Mouse (Mus musculus): ENCODE measurements around the gene Nfia.

The Nfia gene

DNA sequence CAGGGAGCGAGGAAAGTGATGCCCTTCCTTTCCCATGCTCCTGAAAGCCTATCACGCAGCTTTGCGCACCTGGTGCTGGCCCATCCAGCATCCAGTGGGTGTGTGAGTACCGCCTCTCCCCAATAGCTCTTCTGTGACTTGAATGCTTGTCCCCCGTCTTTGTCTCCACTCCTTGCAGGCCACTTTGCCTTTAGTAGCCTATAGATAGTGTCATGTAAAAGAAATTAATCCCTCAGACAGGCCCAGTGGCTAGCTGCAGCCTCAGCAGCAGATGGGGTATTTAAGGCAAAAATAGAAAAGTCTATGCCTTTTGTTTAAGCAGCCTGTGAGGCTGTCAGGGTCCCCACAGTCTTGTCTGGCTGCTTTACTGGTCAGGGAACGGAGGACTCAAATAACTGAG lies 145.0 kb downstream of the Nfia start:
- no peak for DNase-seq

DNA sequence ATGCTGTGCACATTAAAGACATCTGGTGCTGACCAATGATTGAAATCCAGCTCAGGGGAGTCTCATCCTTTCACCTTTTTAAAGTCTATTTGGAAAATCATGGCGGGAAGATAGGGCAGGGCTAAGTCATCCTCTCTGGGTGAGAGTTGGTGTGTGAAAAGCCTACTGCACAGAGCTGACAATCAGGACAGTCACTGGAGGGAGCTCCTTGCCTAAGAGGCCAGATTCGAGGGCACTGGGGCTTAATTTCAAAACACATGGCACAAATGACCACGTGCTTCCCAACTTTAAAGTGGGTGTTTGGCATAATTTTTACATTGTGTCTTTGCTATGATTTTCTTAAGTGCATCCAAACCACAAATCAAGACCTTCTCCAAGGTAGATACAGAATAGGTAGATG lies 146.1 kb downstream of the Nfia start:
- DNase-seq = no peak

DNA sequence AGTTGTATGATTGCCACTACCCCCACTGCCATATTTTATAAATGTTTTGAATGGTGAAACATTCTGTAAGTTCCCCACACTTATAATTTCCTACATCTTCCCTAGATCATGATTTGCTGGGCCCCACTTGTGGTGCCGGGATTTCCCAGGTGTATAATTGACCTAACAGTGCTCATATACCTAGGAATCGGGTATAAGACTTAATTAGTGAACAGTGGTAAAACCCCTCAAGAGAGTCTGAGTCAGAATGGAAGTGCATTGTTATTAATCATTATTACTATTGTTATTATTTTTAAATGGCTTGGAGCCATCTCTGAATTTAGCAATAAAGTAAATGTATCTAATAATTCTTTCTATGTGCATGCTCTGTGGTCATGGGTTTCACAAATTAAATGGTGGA lies 147.2 kb downstream of the Nfia start:
- DNase-seq = no peak

DNA sequence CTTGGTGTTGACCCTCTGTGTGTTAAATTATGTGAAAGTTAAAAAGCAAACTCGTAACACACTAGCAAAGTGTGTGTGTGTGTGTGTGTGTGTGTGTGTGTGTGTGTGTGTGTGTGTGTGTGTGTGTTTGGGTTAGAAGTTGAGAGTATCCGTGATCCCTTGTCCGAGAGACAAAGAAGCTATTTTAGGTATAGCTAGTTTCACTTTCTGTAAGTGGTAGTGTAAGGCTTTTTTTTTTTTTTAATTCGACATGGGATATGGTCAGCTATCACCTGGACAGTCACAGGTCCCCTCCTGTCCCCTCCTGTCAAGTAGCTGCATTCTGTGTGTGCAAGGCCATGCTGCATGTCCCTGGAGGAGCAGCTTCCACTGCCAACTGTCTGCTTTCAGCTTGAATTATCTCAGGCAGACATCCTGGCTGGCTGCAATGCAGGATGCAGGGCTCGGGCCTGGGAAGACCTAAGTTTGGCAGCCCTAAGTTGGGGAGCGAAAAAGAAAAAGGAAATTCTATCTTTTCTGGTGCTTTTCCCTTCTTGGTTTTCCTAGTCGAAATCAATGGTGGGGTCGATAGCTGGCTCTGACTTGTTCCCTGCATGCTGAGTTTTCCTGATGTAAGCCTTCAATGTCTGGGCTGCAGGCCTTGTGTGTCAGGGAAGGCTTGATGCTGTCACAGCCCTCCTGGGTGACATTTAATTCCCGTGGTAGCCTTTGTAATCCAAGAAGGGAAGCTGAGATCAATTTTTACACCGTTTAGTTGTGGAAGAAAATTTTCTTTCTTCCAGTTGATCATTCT lies 147.9 kb downstream of the Nfia start:
- no peak for DNase-seq

DNA sequence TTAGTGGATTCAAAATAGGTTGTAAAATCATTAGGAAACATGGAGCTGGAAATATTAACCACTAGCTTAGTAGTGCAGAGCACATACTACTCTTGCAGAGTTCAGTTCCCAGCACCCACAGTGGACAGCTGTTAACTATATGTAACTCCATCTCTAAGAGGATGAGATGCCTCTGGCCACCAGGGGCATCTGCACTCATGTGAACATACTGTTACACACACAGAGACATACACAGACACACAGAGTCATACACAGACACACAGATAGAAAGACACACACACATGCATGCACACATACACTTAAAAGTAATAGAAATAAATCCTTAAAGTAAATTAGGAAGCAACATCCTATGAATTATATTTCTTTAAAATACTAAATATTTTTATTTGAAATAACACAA lies 149.1 kb downstream of the Nfia start:
- no peak for DNase-seq

DNA sequence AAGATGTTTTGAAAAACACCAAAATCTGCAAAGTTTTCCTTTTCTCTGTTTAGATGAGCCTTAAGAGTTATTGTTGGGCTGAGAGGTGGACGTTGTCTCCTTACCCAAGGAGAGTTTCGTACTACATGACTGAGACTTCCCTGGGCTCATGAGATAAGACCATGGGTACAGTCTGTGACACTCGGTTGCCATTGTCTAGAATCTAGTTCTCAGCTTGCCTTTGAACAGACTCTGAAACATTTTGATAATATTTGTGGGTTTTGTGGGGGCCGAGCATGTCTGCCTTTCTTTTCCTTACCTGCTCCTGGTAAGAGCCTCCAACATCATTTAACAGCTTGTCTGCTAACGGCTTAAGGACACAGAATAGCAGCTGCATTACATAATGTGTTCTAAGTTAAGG lies 150.7 kb downstream of the Nfia start:
- no peak for DNase-seq

DNA sequence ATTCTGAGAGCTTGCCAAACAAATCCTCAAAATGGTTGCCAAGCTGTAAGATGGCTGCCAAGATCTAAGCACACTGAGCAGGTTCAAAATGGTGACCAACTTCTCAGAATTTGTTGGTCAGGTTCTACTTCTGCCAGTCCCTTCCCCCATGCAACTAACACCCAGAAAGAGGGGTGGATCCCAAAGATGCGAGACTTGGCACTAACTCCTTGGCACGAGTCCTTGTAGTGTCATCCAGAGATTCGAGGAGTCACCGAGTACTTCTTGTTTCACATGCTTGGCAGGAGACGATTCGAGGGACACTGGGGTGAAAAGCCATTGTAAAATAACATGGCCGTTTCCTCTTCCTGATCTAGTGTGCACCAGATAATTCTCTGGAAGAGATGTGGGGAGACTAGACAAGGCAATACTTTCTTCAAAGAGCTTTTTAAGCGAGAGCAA lies 151.4 kb downstream of the Nfia start:
- DNase-seq = no peak

DNA sequence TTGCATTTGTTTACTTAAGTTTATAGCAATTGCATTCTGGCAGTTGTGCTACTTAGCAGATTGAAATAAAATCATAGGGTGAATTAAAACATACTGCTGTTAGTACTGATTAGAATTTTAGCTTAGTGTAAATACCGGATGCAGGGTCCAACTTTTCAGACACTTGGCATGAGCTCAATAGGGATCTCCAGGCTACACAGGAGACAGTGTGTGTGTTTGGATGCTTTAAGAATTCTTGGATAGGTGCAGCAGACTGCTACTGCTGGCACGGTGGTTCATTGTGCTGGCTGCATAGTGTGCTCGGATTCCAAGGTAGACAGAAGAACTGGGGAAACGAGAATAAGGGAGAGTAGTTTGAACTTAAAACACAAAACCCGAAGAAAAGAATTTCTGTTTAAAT lies 151.9 kb downstream of the Nfia start:
- DNase-seq = no peak

DNA sequence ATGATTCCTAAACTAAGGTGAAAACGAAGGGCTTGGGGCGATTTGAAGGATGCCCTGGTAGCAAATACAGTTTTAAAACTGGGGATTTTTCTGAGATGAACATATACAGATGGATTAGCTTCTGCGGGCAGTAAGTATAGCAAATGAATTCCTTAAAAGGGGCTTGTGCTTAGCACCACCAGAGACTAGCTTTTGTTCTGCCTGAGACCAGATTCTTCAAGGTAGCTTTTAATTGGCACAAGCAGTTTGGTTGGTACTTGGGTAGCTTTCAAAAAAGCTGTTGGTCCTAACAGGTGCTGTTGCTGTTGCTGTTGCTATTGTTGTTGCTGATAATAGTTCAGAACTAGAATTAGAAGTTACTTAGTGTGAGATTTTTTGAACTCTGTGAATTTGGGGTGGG lies 152.3 kb downstream of the Nfia start:
- no peak for DNase-seq

DNA sequence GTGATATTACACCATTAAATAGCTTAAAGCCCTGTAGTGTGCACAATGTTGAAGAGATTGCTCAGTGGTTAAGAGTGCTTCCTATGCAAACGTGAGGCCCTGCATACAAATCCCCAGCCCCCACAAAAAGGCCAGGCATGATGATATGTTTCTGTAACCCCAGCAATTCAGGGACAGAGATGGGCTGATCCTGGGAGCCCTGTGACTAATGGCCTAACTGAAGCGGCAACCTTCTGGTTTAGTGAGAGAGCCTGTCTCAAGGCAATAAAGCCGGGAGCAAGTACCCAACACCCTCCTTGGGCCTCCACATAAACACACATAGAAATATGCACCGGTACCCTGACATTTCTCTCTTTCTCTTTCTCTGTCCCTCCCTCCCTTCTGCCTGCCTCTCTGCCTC lies 153.1 kb downstream of the Nfia start:
- DNase-seq = no peak

DNA sequence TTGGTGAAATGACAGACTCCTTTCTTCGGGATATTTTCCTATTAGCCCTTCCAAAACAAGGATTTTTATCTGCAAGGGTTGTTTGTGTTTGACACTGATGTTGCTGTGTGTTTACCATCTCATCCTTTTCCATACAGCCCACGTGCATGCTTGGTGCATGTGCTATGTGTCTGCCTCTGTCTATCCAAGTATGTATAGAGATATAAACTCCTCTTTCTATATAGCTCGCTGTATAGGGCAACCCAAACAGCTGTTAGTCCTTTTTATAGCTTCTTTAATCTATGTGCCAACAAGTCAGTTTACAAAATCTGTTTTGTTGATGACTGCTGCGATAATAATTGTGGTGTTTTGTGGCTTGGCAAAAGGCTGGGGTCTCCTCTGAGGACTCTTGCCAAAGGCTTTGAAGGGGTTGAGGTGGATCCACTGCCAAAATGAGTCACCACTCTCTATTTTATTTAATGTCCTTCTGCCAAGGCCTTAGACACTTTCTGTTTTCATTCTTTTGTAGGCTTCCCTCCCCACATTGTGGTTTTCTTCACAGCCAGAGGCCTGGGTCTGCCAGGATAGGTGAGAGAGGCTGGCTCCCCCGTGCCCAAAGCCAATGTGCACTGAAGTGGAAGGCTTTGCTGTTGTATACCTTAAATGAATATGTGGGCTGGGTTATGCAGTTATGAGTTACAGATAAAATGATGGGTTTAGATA lies 154.2 kb downstream of the Nfia start:
- DNase-seq = no peak

DNA sequence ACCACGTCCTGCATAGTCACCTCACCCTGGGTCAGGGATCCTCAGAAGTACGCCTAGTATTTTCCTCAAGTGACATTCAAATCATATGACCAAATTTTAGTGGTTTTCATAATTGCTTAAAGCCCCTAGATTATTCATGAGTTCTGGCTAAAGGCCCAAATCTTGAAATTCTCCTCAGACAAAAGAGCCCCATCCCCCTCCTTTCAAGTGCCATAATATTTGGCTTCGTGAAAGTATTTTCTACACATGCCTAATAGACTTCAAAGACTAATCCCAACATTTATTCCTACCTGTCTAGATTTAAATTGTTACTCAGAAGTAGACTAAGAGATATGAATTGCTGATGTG lies 154.7 kb downstream of the Nfia start:
- no peak for DNase-seq

DNA sequence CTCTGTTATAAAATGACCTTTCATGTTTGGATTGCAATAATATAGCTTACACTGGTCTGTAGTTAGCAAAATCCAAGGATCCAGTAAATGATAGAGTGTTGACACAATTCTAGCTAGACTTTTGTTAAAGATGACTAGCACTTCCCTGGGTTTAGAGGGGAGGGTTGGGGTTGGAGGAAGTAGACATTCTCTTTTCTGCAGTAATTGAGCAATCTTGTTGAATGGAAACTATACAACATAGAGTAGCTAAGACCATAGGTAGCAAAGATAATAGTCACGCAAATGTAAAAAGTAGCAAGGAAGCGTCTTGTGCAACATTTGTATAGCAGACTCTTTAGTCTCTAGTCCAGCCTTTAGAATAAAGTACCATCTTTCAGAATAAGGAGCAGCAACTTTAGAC lies 163.8 kb downstream of the Nfia start:
- DNase-seq = no peak

DNA sequence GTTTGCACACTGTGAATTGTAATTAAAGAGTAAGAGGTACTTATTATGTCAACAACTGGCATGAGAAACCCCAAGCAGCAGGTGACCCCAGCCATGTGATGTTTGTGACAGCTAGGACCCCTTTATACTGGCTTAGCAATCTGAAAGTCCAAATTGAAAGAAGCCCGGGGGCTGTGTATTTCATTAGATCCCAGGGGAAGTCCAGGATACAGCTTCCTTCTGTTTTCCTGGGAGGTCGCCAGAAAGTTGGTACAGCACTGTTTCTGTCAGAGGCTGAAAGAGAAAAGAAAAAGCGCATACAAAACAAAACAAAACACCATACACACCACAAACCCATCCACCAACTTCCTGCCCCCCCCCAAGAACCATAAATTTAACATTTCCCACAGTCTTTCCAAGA lies 164.4 kb downstream of the Nfia start:
- DNase-seq = no peak

DNA sequence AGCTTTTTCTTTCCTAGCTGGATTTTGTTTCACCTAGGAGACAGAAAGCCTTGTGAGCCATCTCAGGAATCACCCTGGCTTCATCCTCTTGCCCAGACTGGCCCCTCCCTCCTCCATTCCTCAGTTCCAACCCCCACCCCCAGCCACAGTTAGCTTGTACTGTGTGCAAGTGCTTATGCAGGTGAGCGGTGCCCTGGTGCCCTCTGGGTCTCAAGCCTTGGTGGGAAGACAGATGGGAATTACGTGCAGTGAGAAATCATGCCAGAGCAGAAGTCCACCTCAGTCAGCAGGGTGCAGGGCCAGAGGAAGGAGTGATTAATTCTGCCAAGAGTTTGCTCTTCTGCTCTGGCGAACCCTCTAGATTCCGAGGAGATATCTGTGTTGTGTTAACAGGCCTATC lies 167.0 kb downstream of the Nfia start:
- DNase-seq = no peak

DNA sequence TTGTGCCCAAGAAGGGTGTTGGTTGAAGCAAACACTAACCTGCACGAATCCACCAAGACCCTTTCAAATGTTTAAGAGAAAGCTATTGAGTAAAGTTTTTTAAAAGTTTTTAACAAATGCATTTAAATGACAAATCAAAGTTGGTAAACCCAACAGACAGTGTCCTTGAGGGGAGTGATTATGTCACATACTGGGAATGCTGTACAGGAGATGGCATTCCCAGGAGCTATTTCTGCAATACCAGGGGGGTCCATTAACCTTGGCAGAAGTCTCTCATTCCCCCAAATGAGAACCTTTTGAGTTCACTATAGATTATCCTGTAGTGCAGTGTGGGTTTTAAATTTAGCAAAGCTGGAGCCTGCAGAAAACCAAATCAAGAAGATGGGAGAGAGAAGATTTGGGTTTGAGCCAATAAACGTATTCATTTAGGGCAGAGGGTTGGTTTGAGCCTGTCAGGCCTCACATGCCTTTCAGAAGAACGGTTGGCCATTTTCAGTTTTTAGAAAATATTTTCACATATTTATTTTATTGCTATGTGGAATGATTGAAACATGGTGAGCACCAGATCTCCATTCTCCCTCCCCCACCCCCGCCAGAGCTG lies 167.5 kb downstream of the Nfia start:
- DNase-seq = no peak

DNA sequence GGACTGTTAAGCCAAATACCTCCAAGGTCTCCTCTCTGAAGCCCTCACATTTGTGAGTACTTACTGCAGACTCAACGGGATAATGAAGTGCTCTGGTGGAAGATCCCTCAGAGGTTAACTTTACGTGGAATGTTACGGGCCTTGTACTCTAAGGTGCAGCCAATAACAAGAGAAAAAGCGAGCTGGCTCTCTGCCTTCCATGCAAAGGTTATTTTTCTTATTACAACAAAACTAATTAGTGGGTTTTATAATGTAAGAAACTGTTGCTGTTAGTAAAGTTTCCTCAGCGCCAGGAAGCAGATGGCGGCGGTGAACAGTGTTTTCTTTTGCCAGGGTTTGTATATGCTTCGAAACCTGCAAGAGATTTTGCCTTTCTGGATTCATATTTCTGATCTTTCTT lies 169.1 kb downstream of the Nfia start:
- no peak for DNase-seq

DNA sequence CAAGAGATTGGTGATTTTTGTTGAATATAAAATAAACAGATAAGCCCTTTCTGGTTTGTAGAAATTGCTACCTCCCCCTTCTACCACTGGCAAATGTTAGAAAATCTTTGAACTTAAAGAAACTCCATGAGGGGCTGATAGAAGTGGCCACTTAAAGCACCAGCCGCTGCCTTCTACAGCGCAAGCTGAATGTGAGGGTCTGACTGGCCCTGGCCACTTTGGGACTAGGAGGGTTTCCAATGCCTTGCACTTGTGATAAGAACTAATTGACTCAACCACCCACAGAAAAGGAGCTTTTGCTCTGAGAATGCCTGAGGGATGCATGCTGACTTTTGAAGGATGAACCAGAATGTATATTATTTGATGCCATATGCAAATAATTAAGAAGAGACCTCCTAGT lies 171.8 kb downstream of the Nfia start:
- DNase-seq = no peak

DNA sequence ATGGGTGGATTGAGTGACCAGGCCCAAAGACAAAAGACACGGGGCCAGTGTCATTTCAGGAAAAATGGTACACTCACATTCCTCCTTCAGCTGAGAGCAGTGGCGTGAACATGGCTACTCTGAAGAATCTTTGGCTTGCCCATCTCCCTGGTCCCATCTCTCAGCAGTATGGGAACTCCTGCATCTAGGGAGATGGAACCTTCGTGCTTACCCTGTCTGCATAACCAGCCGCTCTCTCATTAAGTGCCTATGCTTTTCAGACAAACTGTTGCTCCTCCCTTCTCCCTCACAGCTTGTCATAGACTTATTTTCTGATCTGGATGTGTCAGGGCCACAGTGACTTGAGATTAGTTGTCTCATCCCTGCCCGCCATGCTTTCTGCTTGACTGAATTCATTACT lies 174.9 kb downstream of the Nfia start:
- DNase-seq = no peak

DNA sequence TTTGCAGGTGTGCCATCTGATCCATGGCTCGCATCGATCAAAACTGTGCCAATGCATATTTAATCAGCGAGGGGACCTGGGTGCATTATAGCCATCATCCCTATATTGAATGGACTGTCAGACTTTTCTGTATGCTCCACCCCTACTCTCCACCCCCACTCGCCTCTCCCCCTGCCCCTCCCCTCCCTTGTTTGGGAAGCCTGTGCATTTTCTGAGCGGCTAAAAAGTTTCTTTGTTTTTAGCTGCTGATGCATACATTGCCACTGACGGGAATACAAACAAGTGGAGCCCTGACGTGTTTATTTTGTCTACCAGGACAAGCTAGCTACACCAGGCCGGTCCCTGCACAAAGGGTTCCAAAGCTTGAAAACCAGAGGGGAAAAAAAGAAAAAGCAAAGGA lies 175.7 kb downstream of the Nfia start:
- no peak for DNase-seq

DNA sequence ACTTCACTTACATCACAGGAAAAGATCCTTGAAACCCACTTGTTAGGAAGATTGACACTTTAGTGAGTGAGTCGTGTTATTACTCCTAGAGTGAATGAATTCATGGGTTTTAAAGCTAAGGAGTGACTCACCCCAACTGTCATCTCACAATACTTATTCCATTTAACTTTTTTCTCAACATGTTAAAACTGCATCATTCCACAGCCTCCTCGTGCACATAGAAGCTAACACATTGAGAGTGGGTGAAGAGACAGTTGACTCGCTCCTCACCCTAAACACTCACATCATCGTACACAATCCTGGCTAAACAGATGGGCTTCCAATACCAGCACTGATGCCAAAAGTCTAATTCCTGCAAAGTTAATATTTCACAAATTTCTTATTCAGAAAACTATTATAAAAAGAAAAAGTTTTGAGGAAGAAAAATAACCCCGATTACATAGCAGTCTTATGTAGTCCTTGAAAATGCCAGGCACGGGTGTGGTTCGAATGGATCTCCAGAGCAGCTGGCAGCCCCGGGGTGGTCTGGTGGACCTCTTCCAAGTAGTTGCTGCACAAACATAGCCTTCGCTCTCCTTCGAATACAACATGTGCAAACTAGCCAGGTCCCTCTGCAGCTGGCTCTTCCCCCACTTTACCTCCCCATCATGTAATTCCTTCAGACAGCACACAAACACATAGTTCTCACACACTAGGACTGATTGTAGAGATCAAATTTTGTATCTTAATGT lies 178.0 kb downstream of the Nfia start:
- DNase-seq = no peak

DNA sequence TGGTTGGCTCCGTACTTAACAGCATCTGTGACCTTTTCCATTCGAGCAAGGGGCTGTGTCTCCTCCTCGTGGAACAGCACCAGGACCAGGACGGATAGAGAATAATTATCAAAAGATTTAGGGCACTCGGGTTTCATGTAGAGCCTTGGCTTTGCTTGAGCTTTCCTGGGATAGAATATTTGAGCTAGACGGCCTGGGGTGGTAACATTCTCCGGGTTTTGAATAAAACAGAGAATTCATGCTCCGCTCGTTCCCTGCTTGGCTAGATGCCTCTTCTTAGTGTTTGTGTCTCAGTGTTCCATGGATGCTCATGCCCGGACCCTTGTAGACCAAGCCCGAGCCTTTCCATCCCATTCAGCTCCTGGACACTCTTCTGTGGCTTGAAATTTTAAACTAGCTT lies 181.4 kb downstream of the Nfia start:
- no peak for DNase-seq

DNA sequence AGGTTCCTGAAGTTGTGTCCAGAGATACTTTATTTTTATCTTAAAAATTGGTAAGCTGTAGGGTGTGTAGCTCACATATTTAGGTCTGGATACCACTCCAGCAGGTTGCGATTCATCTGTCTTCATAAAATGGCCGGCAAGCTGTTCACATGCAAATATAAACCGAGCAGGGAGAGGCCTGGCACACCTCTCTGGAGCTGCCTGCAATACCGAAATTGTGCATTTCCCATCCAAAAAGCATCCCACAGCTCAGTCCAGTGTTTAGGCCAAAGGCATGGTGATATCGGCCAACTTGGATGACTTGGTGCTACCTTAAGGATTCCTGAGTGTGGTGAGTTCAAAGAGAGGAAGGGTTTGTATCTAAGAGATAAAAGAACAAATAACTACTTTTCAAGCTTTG lies 185.6 kb downstream of the Nfia start:
- DNase-seq = no peak

DNA sequence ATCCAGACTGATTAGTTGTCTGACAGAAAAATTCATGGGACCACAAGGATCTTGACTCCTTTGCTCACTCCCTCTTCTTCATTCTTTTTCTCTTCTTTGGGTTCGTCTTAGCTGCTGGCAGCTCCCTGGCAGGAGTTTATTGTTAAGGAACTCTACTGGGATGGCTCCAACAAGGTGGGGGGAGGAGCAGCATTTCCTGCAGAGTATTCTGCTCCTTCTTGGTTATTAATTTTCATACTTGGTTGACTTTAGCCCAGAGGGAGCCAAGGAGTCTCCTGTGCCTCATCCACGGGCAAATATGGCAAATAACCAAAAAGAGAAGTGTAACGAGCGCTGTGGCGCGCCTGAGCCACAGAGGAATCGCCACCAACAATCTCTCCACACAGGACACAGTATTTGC lies 190.3 kb downstream of the Nfia start:
- DNase-seq = no peak

Measured in thymus, adult 18-20 months (tissue).